Mouse (Mus musculus) embryonic fibroblast, embryonic 13.5 days (primary cell): ENCODE data around the gene Ren1. TPM values are rescaled to one million over a fixed set of nuclear protein-coding genes. Genes with fewer than 3 reads are reported as not detected.

ENCODE experiments used
- H3K27ac ChIP-seq: 2 replicates; pipeline ENCODE4 v1.5.1; 2012; ENCODE audit warnings: low read length, control low read depth, inconsistent platforms; ENCODE audit not compliant: insufficient read depth
- H3K4me1 ChIP-seq: 2 replicates; pipeline ENCODE4 v1.6.1; 2011; ENCODE audit warnings: low read length; ENCODE audit not compliant: control insufficient read depth, insufficient read depth
- H3K4me3 ChIP-seq: 2 replicates; pipeline ENCODE4 v1.5.1; 2011; ENCODE audit warnings: mild to moderate bottlenecking, control low read depth, low read length; ENCODE audit not compliant: insufficient read depth
- CTCF ChIP-seq: IDR thresholded peaks from 2 replicates; pipeline ENCODE4 v1.5.1; 2011; ENCODE audit warnings: mild to moderate bottlenecking, control low read depth, low read length, moderate library complexity, borderline replicate concordance; ENCODE audit not compliant: insufficient read depth
- POLR2A ChIP-seq: IDR thresholded peaks from 2 replicates; pipeline ENCODE4 v1.6.1; 2011; ENCODE audit warnings: low read depth, mild to moderate bottlenecking, control low read depth, low read length, moderate library complexity
- polyA plus RNA-seq: library from polyadenylated mRNA; stranded (reverse); fragments of >200 nt; gene quantifications from 2 replicates; pipeline ENCODE4 v1.2.4, GENCODE M21; 2011; ENCODE audit warnings: low read depth; ENCODE audit not compliant: missing spikeins, insufficient read length

Ren1 gene
- polyA plus RNA-seq, 1 experiment, result not detected

DNA sequence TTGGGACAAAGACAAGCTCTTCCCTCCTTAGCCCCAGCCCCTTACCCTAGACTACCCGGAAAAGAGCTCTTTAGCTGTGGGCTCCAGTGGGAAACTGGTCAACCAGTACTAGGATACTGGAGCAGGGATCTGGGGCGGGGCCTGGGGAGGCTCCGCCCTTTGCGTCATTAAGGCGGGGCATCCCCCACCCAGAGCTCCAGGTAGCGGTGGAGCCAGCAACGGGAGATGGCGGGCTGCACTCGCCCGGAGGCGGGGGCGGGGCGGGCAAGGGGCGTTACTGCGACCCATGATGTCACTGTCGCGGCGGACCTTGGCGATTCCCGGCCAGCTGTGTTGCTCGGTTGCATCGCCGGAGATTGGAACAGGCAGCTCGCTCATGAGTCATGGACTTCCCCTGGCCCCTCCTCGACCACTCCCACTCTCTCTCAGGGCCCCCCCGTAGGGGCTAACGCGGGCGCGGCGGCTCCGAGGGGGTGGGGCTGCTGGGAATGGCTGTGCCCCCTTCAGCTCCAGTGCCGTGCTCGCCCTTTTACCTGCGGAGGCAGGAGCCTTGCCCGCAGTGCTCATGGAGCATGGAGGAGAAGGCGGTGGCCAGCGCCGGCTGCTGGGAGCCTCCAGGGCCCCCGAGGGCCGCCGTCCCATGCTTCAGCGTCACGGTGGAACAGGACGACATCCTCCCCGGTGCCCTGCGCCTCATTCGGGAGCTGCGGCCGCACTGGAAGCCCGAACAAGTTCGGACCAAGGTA, 13.1 kb downstream of the Ren1 start, which contains the start of gene Etnk2:
TSS of gene Etnk2 (plus strand) at position 297 of the 746 bp plus-strand sequence.
- TF ChIP-seq CTCF (no peak), POLR2A (no peak)
- H3K4me1 ChIP-seq, result no peaks in the 10 kb centered on the region
- peak within 1 kb of the TSS; percentile 42 for H3K4me3 ChIP-seq
- no peak within 1 kb of the TSS for H3K27ac ChIP-seq

DNA sequence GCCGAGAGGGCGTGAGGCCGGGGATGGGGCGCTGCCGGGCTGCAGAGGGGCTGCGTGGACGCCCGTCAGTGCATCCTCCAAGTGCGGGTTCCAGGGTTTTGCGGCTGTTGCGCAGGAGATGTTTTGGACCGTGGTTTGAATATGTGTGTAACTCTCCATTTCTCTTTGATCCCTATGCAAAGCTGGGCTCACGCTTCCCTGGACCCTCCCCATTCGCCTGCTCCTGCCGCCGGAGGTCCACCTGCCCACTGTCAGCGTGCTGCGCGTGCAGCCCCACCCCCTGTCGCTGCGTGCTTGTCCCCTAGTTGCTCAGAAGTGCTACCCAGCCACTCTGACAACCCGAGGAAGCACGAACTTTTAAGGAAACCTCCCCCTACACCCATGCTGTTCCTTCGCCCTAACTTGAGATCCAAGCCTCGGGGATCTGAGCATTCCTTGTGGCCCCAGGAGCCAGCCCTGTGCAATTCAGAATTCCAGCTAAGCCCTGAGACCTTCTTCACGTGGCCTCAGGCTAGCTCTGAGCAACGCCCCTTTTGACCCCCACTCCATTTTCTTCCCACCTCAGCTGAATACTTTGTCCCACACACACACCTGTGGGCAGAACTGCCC, 13.8 kb downstream of the Ren1 start:
- no peak overlapping the region for H3K27ac ChIP-seq

DNA sequence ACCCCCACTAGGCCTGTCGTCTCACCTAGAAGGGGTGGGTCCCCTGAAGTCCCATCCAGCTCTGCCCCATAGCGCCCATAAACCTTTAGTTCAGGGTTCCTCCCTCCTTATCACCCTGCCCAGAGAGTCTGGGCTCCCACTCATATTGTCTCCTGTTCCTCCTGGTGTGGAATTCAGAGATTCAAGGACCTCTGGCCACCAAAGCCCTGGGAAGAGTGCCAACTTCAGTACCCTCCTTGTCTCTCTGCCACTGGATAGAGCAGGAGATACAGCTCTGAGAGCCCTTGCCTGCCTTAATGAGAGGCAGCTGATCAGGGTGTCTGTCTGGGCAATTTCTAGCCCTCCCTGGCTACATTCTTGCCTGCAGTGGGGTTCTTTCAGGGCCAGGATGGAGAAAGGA, 14.6 kb downstream of the Ren1 start:
- H3K4me1 ChIP-seq, result no peaks in the 10 kb centered on the region
- H3K27ac ChIP-seq, result no peak overlapping the region
- H3K4me3 ChIP-seq, result no peak overlapping the region
- TF ChIP-seq CTCF, result no peak
- TF ChIP-seq POLR2A, result no peak

More for the DNA sequence above, 13.8 kb downstream of the Ren1 start:
- Histone ChIP-seq H3K4me1 (no peaks in the 10 kb centered on the region), H3K4me3 (peak overlapping the region; percentile 42)
- TF ChIP-seq CTCF, result no peak
- no peak for TF ChIP-seq POLR2A

DNA sequence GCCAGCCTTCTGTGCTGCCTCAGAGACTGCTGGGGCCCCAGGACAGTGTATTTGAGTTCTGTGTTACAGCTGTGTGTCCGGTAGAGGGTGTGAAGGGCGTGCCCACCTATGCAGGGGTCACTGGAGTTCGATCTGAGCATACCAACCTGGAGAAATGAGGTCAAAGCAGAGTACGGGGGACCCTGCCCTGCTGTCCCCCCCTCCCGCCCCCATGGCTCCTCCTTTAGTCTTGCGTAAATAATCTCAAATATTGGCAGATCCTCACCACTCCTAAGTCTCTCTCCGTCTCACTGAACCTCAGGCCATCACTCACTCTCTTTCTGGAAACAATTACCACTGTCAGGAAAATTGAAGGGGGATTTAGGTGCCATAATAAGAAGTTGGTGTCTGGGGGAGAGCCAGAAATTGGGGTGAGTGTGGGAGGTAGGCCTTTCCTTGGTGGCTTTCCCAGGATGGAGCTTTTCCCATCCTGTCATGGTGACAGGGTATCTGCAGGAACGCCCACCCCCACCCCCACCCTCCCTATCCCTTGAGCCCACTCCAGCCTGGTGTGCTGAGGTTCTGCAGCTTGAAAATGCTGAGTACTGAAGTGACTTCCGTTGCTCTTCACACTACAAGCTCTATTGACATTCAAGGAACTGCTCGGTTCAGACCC, 16.8 kb downstream of the Ren1 start:
- no peak overlapping the region for H3K4me3 ChIP-seq
- no peaks in the 10 kb centered on the region for H3K4me1 ChIP-seq
- H3K27ac ChIP-seq, result no peak overlapping the region
- no peak for TF ChIP-seq POLR2A
- TF ChIP-seq CTCF, result no peak

DNA sequence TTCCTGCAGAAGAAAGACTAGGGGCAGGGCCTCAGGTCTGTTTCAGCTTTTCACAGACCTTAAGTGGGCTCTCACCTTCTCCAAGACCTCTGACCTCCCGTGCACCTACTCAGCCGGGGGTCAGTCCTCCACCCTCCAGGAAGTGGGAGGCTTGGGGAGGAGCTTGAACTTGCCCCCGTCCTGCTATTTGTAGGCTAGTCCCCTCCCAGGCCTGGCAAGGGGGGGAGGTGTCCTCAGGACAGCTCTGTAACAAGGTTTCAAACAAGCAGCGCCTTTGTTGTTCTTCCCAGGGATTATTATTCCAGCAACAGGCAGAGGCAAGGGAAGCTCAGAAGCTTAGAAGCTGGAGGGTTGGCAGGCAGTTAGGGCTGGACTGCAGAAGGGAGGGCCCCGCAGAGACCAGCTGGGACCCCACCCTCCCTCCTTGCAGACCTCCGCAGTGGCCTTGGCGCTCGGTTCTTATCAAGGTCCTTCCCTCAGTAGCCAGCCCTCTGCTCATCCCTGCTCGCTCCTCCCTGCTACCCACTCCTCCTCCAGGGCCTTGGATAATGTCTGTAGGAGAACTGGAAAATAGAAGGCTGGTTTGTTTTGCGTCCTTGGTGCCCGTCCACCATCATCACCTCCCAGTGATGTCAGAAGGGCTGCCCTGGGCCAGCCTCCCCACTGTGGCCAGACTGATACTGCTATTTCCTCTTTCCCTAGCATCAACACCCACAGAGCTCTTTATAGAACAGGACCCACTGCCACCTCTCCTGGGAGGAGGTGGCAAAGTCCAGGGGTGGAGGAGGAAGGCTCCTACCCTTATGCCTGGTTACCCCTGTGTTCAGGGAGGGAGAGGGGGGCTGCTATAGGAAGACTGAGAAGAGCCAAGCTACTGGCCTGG, 17.5 kb downstream of the Ren1 start:
- Histone ChIP-seq H3K4me3 (no peak overlapping the region), H3K4me1 (no peaks in the 10 kb centered on the region), H3K27ac (no peak overlapping the region)
- no peak for TF ChIP-seq POLR2A
- no peak for TF ChIP-seq CTCF

DNA sequence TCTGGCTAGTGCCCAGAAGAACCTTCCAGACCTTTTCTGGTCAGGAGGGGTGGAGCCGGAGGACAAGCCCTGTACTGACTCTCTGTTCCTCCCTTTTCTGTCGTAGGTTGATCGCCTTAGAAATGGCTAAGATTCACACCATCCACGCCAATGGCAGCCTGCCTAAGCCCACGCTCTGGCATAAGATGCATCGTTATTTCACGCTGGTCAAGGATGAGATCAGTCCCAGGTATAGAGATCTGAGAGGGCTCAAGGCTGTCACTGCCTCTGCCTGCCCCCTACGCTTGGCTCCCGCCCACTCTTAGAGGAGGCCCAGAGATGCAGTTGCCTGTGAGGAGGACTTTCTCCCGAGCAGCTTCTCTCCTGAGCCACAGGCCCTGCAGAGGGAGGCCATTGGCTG, 18.3 kb downstream of the Ren1 start:
- Histone ChIP-seq H3K4me1 (no peaks in the 10 kb centered on the region), H3K4me3 (no peak overlapping the region), H3K27ac (no peak overlapping the region)
- TF ChIP-seq POLR2A (no peak), CTCF (no peak)

DNA sequence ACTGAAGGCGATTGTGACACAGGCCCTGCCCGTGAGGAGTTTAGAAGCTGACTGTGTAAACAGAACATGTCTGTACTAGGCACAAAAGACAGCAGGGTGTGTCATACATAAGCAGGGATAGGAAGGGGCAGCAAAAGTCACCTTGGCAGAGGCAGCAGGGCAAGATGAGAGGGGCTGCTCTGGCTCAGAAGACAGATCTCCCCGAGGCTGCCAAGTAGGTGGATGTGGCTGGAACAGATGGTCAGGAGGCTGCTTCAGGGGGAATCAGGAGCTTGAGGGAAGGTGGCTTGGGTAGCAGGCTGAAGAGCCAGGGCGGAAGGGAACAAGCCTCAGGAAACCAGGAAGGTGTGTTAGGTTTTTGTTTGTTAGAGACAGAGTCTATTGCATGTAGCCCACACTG, 20.0 kb downstream of the Ren1 start:
- Histone ChIP-seq H3K4me1 (no peaks in the 10 kb centered on the region), H3K4me3 (no peak overlapping the region), H3K27ac (no peak overlapping the region)
- TF ChIP-seq POLR2A (no peak), CTCF (no peak)

DNA sequence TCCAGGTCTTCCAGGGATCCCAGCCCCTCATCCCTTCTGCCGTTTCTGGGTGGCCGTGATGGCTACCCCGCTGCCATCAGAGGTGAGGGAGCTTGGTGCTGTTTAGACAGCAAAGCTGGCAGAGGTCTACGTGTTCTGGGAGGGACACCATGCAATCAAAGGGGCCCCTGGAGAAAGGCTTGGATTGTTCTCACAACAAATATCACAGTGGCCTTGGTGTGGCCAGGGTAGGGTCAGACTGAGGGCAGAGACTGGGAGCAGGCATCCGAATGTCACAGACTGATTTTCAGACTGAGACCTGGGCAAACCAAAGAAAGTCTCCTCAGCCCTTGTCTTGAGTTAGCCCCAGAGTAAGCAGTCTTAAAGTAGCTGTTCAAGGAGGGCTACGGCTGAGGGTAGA, 21.1 kb downstream of the Ren1 start:
- no peak for TF ChIP-seq POLR2A
- no peak for TF ChIP-seq CTCF
- Histone ChIP-seq H3K4me3 (no peak overlapping the region), H3K27ac (no peak overlapping the region), H3K4me1 (no peaks in the 10 kb centered on the region)

DNA sequence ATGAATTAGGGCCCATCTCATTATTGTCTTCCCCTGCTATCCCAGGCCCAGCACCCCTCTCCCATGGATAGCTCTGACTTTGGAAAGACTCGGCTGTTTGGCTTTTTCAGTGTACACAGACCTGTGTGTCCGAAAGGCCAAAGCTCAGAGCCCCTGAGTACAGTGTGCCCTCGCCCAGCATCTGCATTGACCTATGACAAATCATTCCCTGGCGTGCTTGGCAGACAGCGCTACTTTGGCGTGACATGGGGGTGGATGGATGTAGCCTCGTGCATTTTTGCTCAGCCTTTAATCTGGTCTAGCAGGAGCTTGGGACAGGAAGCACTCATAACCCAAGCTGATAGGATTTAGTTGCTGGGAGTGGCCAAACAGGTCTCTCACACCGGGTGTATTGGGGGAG, 21.8 kb downstream of the Ren1 start:
- TF ChIP-seq CTCF (no peak), POLR2A (no peak)
- Histone ChIP-seq H3K4me1 (no peaks in the 10 kb centered on the region), H3K27ac (no peak overlapping the region), H3K4me3 (no peak overlapping the region)
